Mouse (Mus musculus): ENCODE data around the gene Bicd2. TPM values are rescaled to one million over a fixed set of nuclear protein-coding genes. Genes with fewer than 3 reads are reported as not detected.
A peak's percentile ranks its signal among the peaks of the same experiment; 100 is the strongest.

The Bicd2 gene
- 10 to 100 TPM; 45.7 to 51.4 TPM for total RNA-seq (2021)
- long read RNA-seq, experiment 1, full-length matches to known transcripts = 63 of 70 reads
- long read RNA-seq, experiment 1, partial matches to known transcripts = 5 of 70 reads
- long read RNA-seq, experiment 1, other reads (novel, unspliced or antisense) = 2 of 70 reads
- long read RNA-seq, experiment 2, full-length matches to known transcripts = 100 of 130 reads
- long read RNA-seq, experiment 2, partial matches to known transcripts = 20 of 130 reads
- long read RNA-seq, experiment 2, other reads (novel, unspliced or antisense) = 10 of 130 reads

DNA sequence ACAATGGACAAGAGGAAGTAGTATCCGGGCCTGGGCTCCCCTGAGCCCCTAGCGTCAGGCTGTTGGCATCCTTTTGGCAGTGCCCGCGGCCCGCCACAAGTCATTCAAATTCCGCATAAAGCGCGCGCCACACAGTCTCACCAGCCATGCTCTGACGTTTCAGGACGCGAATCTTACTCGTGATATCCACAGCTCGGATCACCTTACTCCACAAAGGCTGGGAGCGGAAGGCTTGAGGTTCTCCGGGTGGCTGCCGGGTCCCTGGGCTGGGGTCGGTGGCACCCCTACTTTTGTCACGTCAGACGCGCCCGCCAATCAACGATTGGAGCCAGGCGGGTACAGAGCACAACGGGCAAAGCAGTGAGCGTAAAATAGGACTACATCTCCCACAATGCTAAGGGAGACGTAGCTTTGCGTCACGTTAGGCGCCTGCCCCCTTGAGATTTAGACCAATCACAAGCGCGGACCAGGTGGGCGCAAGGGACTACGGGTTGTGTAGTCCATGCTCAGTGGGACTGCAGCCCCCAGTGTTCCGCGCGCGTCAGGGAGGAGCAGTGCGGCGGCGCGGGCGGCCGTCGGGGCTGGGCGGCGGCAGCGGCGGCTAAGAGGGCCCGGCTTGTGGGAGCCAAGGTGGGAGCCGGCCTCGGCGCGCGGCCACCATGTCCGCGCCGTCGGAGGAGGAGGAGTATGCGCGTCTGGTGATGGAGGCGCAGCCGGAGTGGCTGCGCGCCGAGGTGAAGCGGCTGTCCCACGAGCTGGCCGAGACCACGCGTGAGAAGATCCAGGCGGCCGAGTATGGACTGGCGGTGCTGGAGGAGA is at the start of gene Bicd2:
Gene Bicd2 (plus strand): TSS at position 574 of the 819 bp plus-strand sequence.
- peak; percentile 88 to 89 for DNase-seq (ENCODE audit: low spot score in 2 of 2)

DNA sequence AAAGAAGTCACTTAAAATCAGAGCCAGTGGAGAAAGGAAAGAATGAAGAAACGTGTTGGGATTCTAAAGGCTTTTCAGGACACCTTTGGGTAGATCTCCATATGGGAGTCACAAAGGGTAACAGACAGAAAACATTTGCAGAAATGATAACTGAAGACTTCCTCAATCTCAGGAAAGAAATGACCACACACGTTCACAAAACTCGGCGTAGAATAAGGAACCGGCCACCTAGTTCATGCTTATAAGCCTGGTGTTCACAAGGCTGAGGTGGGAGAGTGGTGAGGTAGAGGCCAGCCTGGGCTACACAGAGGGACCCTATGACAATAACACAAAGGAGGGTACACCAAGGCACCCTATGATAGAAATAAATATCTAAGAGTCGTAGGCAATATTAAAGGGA is 49.4 kb upstream of the Bicd2 start:
- no peak for DNase-seq (ENCODE audit: low spot score in 2 of 2)

DNA sequence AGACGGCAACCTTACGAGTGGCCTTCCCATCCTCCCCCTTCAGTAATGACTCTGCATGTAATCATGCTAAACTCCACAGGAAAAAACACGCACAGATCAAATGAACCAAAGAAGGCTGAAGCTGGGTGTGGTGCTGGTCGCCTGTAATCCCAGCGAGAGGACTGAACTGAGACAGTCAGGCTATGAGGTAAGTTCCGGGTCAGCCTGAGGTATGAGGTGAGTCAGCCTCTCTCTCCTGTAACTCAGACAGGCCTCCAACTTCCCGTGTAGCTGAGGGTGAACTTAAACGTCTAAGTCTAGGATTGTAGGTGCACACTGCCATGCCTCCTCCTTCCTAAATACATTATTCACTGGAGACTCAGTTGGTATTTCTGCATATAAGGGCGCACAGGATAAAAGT is 47.3 kb upstream of the Bicd2 start:
- DNase-seq (ENCODE audit: low spot score in 2 of 2) = no peak

DNA sequence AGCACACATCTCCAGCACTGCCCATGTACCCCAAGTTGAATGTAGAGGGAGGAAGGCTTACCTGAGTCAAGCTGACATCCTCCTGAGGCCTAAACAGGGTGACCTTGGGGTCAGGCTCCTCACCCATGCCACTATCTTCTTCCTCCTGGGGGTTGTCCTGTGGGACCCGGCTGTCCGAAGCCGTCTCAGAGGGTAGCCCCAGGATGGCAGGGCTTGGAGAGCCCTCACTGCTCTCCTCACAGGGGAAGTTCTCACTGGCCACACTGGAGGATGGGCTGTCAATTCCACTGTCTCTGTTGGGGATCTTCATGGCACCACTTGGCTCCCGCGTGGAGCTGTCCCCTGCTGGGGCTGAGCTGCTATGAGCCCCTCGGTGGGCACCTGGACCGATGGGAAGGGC is 45.1 kb upstream of the Bicd2 start:
- DNase-seq (ENCODE audit: low spot score in 2 of 2) = no peak

DNA sequence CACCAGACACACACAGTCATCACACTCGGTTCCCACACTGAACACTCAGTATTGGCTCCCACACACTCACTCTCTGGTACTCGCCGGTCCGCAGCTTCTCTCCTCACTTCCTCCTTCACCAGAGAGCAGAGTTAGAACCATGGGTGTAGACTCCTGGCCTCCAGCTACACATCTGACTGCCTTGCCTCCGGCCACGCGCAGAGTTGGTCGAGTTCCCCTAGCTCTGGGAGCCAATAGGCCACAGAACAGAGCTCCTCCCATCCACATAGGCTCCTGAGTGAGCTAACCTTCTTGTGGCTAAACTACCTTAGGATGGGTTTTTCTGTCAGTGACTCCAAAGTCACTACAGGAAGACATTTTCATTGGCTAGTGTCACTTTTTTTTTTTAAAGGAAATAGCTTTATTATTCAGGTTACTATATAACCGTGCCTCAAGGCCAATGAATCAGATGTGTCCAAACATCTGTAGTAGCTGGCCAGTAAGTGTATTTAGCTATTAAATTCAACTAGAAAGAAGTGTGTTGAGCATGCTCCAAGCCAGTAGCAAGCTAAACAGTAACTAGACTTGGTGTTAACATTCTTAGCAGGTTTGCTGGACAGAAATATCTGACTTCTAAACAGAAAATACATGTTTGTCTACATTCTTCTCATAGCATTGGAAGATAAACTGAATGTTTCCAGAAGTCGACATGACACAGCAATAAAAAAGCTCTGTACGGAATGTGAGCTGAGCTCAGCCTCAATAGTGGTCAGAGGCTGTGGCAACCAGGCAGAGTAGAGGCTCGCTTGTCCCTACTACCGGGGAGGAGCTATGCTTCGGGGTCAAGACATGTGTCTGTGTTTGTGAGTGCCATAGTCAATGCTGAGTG is 42.6 kb upstream of the Bicd2 start:
- no peak for DNase-seq (ENCODE audit: low spot score in 2 of 2)

DNA sequence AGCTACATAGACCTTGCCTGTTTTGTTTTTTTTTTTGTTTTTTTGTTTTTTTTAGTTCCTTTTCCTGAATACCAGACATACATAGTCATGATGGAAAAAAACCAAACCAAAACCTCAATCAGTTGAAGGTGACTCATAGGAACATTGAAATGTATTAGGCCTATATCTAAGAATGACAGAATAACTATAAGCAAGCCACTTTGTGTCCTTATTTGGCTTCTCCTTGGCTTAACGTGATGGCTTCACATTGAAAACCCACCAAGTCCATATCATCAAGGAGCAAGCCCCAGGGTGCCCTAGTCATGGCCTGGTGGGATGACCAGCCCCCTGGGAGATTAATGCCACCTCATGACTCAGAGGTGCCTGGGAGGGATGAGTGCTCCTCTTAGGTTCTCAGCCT is 40.6 kb upstream of the Bicd2 start:
- DNase-seq (ENCODE audit: low spot score in 2 of 2) = no peak

DNA sequence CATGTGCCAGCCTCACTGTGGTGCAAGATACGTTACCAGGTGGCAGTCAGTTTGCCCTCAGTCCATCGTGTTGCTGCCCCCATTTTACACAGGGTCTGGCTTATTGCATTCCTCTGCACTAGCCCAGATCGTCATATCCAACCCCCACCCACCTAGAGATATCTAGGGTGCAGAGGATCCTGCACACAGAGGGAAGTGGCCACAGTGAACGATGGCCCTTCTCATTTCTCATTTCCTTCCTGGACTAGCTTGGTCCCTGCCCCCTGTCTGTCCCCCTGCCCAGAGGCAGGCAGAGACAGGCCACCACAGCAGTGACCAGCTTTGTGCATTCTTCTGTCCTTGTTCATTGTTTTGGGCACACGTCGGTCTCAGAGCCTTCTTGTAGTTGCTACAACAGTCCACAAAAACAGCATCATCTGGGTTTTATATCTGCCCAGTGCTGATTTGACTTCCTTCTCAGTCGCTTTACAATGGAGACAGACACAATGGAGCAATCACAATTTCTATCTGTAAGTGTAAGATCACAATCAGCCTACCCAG is 34.5 kb upstream of the Bicd2 start:
- DNase-seq (ENCODE audit: low spot score in 2 of 2) = no peak

DNA sequence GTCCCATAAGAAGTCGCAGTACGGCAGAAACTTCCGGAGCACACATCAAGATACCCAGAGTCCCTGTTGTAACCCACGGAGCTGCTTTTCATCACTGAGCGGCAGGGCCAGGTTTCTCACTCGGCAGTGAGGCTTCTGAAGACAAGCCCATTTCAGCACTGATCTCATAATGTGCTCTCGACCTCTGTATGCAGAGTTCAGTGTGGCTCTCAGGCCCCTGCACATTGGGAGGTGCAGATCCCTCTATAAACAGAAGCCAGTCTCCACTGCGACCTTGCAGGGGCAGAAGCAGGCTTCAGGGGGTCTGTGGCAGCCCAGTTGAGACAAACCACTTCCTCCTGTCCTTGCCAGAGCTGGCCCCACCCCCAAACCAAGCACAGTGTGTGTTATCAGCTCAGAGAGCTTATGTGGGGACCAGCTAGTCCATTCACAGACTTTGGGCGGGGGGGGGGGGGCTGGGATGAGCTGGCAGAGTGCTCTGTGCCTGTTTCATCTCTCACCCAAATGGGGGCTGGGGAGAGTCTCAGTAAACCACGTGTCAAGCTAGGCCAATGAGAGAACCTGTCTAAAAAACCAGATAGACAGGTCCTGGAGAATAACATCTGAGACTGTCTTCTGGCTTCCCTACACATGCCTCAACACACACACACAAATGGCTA is 33.9 kb upstream of the Bicd2 start:
- DNase-seq (ENCODE audit: low spot score in 2 of 2) = no peak

DNA sequence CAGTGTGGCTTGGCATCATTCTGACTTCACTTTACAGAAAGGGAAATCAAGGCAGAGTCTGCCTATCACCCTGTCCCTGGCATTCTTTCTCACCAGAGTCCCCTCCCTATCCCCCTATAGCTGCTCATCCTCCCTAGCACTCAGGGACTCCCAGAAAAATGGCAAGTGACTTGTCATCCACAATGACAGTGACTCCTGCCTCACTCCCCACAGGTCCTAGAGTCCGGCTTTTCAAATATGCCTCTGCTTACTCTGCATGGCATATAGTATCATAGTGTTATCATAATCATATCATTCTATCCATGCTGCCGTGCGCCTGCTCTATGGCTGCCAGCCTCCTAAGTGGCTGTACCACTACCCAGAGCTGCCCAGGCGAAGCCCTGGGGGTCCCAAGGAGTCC is 33.2 kb upstream of the Bicd2 start:
- no peak for DNase-seq (ENCODE audit: low spot score in 2 of 2)

DNA sequence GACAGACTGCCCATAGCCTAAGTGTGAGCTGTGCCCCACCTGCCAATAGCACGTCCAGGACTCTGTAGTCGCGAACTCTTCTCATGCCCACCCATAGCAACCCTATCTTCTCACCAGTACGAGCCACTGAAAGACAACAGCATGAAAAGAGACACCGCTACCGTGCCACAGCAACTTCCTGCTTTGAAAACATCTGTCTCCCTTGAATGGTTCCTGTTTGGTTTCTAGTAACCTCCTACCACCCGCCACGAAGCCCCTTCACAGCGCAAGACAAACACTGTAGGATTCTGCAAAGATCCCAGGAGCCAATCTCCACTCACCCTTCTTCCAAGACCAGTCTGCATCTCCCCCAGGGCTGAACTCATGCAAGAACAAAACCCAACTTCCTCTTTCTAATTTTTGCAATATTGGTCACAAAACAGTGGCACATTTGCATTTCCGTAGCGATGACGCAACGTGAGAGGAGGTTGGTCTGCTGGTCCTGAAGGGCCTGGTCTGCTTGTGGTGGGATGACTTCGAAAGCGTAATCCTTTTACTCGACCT is 32.5 kb upstream of the Bicd2 start:
- no peak for DNase-seq (ENCODE audit: low spot score in 2 of 2)

DNA sequence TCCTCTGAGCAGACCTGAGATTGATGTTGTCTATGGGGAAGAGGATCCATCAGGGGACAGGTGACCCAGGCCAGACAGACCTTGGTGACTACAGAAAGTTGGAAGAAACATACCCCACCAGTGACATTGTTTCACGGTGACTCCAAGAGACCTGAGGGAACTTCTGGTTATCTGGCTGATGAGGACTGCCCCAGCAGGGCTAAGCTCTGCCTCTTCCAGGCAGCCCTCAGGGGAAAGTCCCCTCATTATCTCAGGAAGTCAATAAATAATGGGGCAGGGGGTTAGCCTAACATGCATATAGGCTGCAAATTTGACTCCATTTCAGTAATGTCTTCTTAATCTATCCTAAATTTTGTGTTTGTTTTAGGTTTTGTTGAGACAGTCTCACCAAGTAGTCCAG is 31.9 kb upstream of the Bicd2 start:
- no peak for DNase-seq (ENCODE audit: low spot score in 2 of 2)

DNA sequence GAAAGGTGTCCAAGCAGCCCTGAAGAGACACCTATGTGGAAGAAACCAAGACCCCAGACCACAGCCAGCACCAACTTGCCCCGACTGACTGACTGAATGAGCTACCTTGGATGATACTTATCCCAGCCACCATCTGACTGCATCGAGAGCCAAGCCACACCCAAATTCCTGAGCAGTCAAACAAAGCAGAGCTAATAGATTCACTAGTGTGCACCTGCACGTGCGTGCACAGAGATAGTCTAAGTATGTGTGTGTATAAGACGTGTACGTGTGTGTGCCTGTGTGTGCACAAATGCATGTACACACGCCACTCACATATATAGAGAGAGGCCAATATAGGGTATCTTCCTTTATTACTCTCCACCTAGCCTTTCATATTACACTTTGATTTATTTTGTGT is 29.7 kb upstream of the Bicd2 start:
- DNase-seq (ENCODE audit: low spot score in 2 of 2) = no peak

DNA sequence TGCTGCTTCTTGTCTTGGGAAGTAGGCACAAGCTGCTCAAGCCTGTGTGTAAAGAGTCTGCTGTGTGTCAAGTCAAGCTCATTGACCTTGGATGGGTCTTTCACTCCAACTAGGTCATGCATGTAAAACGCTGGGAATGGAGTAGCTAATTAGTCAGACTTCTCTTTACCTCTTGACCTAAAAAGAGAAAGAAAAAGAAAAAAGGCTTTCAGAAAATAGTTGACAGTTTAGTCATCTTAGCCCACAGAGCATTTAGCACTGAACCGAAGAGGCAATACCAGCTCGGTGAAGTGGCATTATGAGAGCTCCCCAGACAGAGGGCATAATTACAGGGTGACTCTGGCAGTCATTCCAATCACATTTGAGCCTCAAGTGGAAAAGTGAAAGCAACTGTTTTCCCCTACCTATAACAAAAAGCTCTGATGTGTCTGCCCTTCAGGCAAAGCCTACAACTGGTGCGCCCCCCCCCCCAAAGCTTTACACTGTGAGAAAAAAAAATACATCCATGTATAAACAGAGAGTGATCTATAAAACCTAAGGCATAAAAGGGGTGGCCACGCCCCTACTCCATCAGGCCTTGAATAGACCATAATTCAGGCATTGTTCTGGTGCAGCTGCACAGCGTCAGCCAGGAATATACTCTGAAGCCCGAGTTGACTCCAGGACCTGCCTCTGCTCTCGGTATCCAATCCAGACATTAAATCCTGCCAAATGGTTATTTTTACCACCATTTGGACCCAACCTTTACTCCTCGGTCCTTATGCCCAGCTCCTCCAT is 24.8 kb upstream of the Bicd2 start:
- DNase-seq (ENCODE audit: low spot score in 2 of 2) = no peak

DNA sequence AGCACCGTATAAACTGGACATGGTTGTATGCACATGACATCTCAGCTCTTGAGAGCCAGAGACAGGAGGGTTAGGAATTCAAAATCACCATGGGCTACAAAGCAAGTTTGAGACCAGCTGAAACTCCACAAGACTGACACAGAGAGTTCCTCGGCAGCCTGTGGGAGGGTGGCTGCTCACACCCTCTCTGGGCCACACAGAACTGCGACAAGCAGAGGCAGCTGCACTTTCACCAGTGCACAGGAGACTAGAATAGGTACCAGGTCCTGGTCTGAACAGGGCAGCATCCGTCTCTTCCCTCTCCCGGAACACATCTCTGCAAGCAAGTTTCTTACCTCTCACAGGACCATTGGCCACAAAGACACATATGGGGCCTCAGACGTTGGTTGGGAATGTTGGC is 23.9 kb upstream of the Bicd2 start:
- DNase-seq (ENCODE audit: low spot score in 2 of 2) = no peak

DNA sequence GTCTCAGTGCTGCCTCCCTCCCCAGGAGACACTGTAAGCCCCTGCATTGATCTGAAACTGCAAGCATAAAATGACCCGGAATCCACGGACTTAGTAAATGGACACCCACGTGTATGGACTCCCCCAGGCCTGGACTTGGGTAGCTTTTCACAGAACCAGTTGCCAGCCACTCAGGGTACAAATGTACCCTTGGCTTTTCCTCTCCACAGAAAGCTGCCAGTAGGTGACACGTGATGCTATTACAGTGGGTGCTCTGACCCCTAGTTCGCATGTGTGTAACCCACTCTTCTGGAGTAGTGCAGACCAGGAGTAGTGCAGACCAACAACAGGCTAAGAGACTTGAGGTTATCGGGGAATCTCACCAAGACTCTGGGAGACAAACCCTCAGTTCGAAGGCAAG is 23.5 kb upstream of the Bicd2 start:
- no peak for DNase-seq (ENCODE audit: low spot score in 2 of 2)

DNA sequence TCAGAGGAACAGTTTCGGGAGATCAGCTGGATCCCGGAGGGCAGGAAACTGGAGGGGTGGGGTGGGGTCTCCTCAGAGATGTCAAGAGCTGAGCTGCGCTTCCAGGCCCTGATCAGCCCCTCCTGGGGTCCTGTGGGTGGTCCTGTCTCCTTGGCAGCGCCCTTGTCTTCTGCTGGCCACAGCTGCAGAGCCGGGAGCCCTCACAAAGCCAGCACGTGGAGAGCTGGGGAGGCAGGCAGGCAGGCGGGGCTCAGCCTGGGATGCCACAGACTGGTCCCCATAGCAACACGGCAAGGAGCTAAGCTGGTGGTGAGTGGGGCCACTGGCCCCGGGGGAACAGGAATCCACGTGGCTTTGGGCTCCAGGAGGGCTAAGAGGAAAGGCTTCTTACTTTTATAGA is 21.3 kb upstream of the Bicd2 start, which contains the start of gene Fgd3:
Gene Fgd3 (minus strand): TSS at position 272 of the 400 bp plus-strand sequence.
- DNase-seq (ENCODE audit: low spot score in 2 of 2) = peak in 1 of 2 experiments; percentile 55

DNA sequence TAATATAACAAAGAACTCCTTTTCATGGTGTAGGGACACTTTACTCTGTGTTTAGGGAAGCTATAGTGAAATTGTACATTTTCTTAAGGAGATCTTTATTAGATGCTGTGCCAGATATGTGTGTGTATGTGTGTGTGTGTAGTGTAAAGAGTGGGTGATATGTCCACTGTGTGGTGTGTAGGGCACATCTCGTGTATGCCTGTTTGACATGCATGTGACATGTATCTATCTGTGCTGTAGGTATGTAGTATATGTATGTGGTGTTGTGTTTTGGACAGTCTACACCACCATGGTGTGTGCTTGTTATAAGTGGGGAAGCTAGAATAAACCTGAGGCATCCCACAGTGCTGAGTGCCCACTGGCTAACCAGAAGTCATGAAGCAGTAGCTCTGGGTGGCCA is 20.9 kb upstream of the Bicd2 start:
- no peak for DNase-seq (ENCODE audit: low spot score in 2 of 2)

DNA sequence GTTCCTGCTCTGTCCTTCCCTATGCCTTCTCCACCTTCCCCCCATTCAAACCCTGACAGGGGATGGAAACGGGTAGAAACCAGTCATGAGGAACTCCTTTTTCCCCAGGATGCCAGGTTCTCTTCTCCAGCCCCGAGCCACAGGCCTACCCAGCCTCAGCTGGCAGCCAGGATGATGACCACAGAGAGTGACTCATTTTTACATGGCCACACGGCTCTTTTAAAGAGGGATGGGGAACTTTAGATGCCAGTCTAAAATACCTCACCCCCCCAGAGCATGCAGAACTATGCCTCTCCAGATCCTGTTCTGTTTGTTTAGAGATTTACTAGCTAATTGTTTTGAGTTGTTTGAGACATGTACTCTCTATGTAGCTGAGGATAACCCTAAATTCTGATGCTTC is 19.9 kb upstream of the Bicd2 start:
- no peak for DNase-seq (ENCODE audit: low spot score in 2 of 2)

DNA sequence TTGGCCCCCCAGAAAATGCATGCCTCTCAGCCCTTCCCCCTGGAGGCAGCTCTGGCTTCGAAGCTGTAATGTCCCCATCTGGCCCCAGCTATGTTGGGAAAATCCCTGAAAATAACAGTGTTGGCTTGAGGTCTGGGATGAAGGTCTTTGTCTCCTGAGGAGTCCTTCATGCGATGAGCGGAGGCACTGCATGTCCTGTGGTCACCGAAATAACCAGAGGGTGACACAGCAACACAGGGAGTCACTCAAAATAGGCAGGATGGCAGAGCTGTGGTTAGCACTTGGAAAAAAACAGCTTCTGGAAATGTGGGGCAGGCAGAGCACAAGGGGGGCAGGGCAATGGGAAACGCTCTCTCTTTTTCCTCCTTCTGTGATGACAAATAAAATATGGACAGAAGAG is 19.2 kb upstream of the Bicd2 start:
- no peak for DNase-seq (ENCODE audit: low spot score in 2 of 2)

DNA sequence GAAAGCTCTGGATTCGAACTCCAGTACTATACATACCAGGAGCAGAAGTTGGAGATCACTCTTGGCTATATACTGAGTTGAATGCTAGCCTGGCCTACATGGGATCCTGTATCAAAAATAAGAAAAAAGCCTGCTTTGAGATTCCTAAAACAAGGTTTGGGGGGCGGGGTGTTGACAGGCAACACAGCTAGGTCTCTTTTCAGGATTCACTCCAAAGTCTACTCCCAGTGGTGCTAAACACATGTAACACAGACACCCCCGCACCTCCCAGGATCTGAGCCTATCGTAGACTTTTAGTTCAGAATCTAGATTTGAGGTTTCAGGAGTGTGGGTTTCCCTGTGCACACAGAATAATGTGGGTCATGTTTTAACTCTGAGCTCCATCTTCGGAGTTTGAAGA is 18.6 kb upstream of the Bicd2 start:
- no peak for DNase-seq (ENCODE audit: low spot score in 2 of 2)

Measured in adrenal gland, adult 18-20 months (tissue).